Mouse (Mus musculus): ENCODE measurements around the gene E4f1. TPM values are rescaled to one million over a fixed set of nuclear protein-coding genes. Genes with fewer than 3 reads are reported as not detected.

The E4f1 gene
- 10 to 100 TPM; 22.1 to 49.8 (median 23.6) TPM for polyA plus RNA-seq (2017; shearing (Covaris generic))

DNA sequence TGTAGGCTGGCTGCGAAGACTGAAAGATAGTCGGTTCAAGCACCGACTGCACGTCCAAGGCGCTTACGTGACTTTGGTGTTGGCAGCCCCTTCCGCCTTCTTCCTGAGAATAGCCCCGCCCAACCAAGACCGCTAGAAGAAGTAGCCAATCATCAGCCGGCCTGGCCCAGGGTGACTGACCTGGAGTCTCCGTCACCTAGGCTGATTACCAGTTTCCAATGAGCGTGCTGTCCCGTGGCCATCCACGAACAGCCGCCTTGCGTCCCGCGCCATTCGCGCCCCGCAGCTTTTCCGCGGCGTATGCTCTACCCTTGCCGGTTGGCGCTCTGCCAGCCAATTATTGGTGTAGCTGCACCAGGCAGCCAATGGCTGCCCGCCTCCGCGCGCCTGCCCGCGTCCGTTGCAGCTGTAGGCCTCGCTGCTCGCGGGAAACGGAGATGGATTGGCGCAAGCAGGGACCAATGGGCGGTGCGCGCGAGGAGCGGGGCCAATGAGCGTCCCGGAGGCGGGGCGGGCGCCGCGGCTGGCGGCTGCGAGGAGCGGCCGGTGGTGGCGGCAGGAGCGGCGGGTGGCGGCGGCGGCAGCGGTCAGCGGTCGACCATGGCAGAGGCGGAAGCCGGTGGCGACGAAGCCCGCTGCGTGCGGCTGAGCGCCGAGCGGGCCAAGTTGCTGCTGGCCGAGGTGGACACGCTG lies at the start of gene E4f1, which contains the start of gene Pgp:
E4f1 (minus strand) TSS at position 404 of the 693 bp plus-strand sequence.
Pgp (plus strand) TSS at position 483 of the 693 bp plus-strand sequence.
- peak; percentile 97 for ATAC-seq

- no peak for ATAC-seq
Measured at GRCm38 (mm10) chr17:24514270-24515257, 44.5 kb upstream of the E4f1 start.

- ATAC-seq = no peak
Measured at GRCm38 (mm10) chr17:24513609-24514008, 43.5 kb upstream of the E4f1 start.

DNA sequence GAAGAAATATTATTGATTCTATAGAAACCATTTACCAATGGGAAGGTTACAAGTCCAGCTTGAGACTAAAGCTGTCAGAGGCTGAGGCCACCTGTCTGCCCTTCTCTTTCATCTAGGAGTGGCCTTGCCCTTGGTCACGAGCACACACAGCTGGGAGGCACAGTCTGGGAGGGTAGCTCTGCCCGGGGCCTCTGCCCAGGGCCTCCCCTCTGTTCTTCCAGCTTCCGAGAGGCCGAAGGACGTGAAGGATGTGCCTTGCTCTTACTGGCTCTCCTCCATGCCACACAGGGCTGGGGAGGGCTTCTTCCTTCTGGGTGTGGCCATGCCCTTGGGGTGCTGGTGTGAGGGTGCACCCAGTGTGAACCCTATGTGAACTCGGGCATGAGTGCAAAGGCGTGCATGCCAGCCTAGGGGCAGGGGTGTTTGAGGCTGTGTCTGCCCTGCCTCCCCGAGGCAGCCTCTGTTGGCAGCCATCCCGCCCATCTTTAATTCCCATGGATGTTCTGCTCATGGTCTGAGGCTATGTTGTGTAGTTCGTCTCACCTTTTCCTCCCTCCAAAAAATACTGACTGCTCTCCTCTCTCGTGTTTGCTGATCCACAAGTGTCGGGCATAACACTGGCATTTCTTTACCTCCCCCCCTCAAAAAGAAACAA lies 37.8 kb upstream of the E4f1 start:
- ATAC-seq = no peak

DNA sequence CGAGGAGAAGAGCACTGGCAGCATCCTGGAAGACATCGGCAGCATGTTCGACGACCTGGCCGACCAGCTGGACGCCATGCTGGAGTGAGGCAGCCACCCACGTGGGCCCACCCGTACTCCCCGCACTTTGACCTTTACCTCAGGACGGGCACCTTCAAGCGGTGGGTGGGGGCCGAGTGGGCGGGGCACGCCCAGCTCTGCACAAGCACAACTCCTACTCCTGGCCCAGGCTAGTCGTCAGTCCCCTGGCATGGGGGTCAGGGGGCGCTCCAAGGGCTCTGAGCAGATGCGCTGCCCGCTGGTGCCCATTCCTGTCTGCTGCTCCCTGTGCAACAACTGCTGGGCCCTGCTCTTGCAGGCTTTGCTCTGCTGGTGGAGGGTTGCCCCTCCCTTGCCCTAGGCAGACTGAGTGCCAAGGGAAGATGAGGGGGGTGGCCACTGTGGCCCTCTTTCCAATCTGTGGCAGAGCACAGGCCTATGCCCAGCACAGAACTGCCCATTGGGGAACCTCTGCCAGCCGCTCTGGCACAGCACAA lies 37.1 kb upstream of the E4f1 start:
- no peak for ATAC-seq

DNA sequence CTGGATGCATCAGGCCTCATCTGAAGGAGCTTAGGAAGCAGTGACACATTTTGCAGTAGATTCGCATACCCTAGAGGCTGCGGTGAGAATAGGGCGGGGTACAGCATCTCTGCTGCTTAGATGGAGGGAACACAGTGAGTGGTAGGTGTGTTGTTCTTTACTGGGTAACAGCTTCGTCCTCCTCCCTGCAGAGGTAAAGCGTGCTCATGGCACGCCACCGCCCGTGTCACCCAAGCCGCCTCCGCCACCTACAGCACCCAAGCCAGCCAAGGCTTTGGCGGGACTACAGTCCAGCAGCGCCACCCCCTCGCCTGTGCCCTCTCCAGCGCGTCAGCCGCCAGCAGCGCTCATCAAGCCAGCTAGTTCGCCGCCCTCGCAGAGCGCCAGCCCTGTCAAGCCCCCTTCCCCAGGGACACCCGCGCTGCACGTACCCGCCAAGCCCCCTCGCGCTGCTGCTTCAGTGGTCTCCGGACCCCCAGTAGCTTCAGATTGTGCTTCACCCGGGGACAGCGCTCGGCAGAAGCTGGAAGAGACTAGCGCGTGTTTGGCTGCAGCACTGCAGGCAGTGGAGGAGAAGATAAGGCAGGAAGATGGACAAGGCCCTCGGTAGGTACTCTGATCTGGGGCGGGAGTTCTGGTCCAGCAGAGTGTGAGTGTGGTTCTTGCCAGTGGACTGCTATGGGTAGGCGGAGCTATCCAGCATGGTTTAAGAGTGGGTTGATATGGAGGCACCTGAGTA lies 36.4 kb upstream of the E4f1 start:
- no peak for ATAC-seq

- no peak for ATAC-seq
Measured at GRCm38 (mm10) chr17:24505286-24505955, 35.3 kb upstream of the E4f1 start.

GRCm38 (mm10) chr17:24504085-24504484 lies 34.0 kb upstream of the E4f1 start:
- no peak for ATAC-seq

DNA sequence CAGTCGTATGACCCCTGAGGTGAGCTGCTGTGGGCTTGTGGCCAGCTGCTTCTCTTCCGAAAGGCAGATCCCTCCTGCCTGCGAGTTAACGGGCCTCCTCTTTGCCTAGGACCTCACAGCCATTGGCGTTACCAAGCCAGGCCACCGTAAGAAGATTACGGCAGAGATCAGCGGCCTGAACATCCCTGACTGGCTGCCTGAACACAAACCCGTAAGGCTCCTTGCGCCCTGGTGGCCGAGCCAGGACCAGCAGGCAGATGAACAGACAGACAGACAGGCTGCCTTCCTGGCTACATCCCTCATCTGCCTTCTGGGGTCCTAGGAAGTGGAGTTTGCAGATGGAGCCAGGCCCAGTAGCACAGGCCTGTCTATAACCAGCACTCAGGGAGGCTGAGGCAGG lies 32.1 kb upstream of the E4f1 start:
- ATAC-seq = no peak

DNA sequence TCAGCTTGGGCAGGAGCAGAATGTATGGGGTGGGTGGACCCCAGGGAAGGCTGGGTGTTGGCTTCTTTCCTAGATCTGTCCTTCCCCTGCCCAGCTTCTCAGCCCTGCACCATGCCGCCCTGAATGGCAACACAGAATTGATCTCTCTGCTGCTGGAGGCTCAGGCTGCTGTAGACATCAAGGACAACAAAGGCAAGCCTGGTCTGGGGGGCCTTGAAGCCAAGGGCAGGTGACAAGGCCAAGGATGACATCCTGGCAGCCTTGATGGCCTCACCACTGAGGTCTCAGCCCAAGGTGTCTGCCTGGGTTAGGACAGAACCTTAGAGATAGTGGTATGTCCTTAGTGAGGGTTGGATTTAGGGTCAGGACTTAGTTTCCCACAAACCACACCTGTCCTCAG lies 25.9 kb upstream of the E4f1 start:
- ATAC-seq = no peak

- no peak for ATAC-seq
Measured at GRCm38 (mm10) chr17:24495443-24495842, 25.3 kb upstream of the E4f1 start.

DNA sequence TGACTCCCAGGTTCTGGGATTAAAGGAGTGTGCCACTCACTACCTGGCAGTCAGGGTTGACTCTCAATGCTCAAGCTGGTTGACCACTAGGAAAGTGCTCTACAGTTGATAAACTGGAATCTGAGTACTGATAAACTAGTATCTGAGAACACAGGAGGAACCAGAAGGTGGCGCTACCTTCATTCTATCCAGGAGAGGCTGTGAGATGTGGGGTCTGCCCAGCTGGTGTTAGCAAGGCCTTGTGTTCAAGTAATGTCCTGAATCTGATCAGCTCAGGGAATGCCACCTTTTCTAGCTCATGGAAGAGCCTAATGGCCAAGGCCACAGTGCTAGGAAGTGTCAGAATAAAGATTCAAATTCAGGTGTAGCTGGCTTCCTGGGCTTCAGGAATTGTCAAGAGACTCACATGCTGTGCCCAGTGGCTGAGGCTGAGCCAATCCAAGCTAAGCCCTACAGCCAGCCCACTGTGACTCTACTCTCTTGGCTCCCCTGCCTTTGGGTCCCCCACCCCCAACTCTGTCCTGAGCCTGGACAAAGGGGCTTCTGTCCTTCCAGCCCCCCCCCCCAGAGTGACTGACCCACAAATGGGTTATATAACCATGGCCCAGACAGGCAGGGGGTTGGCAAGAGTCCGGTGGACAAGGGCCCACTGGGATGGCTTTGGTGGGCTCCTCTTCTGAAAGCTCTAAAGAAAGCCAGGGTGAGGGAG lies 24.7 kb upstream of the E4f1 start:
- no peak for ATAC-seq

- ATAC-seq = no peak
Measured at GRCm38 (mm10) chr17:24490399-24490798, 20.3 kb upstream of the E4f1 start.

DNA sequence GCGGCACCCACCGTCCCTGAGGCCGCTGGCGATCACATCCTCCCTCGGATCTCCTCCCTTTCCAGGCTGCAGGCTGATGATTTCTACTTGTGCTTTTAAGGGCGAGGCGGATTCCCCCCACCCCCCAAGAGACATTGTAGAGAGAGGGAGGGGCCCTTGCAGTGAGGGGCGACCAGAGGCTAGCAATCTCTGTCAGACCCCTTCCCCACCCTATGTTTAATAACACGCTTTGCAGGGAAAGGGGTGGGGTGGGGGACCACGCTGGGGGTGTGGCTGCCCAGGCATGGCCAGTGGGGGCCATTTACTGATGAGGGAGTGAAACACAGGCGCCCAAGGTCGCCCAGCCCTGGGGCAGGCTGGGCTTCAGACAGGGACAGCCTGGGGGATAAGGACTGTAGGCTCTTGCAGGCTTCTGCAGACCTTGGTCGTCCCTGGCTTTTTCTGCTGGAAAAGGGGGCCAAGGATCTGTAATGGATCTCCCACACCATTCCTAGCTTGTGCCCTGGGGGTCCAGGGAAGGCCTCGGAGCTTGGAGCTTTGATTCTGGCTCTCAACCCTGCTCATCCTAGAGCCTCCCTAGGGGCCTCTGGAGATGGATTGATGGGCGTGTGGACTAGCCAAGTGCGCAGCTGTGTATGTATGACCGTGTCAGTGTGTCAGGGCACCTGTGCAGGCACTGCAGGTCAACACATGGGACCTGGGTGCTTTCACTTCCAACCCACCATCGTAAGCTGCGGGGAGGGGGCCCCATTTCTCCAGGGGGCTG lies 19.3 kb upstream of the E4f1 start:
- ATAC-seq = no peak

DNA sequence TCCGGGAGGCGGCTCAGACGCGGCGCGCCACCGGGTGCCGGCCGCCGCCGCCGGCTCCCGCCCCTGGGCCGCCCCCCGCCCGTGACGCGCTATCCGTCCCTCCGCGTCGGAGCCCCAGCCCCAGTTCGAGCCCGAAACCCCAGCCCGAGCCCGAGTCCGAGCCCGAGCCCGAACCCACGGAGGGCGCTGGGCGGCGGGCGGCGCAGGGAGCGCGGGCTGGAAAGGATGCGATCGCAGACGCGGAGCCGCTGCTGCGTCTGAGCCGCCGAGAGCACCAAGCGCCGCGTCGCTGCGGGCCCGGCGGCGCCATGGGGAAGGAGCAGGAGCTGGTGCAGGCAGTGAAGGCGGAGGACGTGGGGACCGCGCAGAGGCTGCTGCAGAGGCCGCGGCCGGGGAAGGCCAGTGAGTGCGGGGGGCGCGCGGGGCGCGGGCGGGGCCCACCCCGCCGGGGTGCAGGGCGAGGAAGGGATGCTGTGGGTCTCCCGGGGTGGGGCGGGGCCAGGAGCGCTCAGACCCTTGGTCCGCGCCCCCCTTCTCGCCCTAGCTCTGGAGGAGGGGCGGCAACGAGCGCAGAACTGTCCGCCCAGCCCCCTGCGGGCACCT lies 18.6 kb upstream of the E4f1 start:
- ATAC-seq = peak; percentile 35

DNA sequence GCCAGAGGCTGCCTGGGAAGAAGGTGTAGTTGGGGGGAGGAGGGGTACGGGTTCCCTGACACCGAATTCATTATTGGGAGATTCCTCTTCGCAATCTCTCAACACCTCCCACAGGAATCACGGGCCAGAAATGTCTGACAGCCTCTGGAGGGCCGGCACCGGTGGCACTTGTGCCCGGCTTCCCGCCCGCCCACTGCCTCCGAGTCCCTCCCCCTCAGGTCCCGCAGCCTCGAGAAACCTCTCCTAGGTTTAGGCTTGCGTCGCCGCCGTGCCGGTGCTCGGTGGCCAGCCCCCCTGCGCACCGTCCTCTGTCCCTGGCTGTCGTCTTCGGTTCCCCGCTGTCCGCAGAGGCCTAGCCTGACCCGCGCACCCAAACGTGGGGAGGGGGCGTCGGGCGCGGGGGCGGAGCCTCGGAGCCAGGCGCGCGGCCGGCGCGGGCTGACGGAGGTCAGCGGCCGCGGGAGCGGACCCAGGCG lies 18.1 kb upstream of the E4f1 start, which contains the start of gene Caskin1:
Caskin1 (plus strand) TSS at position 416 of the 476 bp plus-strand sequence.
- no peak for ATAC-seq

DNA sequence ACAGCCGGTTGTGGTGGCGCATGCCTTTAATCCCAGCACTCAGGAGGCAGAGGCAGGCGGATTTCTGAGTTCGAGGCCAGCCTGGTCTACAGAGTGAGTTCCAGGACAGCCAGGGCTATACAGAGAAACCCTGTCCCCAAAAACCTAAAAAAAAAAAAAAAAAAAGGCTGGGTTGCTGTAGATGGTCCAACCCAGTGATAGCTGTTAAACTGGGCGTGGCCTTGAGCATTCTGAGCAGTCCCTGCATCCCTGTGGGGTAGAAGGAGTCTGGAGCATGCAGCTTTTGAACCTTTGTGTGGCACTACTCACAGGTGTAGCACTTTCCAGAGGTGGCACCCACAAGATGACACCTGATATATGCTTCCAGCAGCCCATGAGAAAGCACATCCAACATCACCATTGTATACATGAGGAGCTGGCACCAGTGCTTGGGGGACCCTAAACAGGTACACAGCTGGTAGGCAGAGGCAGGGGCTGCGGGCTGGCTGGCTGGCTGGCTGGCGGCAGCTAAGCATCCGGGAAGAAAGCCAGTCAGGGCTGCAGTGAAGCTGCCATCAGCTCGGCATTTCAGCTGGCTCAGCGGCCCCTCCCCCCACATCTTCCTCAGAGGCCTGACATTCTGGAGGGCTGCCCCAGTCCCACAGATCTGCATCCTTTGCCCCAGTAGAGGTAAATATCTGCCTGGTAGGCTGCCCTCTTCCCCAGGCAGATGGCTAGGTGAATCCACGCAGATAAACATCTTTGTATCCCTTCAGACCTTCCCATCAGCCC lies 15.2 kb upstream of the E4f1 start:
- peak; percentile 32 for ATAC-seq

- no peak for ATAC-seq
Measured at GRCm38 (mm10) chr17:24483495-24483894, 13.4 kb upstream of the E4f1 start.

All from inflammation-experienced regulatory T-cells, adult 6 months (primary cell).